In the genomic region with DNA sequence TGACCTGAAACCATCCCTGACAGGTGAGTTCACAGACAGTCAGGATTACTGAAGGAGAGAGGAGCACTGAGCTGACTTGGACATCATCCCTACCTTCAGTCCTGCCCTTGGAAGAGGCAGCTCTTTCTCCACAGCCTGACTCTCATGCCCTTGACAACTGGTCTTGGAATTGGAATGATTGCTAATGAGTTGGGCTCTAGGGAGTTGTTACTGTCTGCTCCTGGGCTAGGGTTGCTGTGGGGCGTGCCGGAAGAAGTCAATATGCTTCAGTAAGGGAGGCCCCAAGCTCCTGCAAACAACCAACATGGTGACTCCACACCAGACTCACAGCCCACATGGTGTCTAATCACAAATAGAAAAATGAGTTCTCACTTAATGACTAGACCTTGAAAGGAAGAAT, we compare ENCODE assay signal across 15 mouse cellular contexts. TPM values are rescaled to one million over a fixed set of nuclear protein-coding genes. Genes with fewer than 3 reads are reported as not detected.
"Had no signal": no experiment of that assay in that cellular context is flagged by ENCODE, and none has a peak within 500 bp of the region (broad histone marks: within the 10 kb centered on the region; RNA-seq: fewer than 3 reads in every experiment).

No protein-coding gene starts in this region.

- H3K4me3 ChIP-seq: neural tube, embryonic 15.5 days; stomach, embryonic 15.5 days had no signal

- H3K27ac ChIP-seq: neural tube, embryonic 15.5 days; stomach, embryonic 15.5 days; stomach, postnatal 0 days had no signal

- H3K4me1 ChIP-seq: neural tube, embryonic 15.5 days; stomach, embryonic 15.5 days had no signal

- H3K9ac ChIP-seq: neural tube, embryonic 15.5 days; stomach, embryonic 15.5 days had no signal

- DNase-seq: retina, postnatal 1 day; right cerebral cortex, postnatal 14 days; right cerebral cortex, postnatal 25 days; right cerebral cortex, postnatal 4 days; spleen, adult 18-20 months; thymus, adult 18-20 months; thymus, adult 2 months; thymus, postnatal 14 days; thymus, postnatal 25 days; thymus, postnatal 36 days; thymus, postnatal 4 days had no signal

- H3K27me3 ChIP-seq: neural tube, embryonic 15.5 days; stomach, embryonic 15.5 days had no signal

- H3K4me2 ChIP-seq: neural tube, embryonic 15.5 days; stomach, embryonic 15.5 days had no signal

- H3K9me3 ChIP-seq: neural tube, embryonic 15.5 days; stomach, embryonic 15.5 days had no signal

RNA-seq across cellular contexts. Expression of a gene that starts 21.7 kb away (rescaled TPM):
- total RNA-seq: neutrophil, adult 5-6 weeks had no signal
